ENCODE assay signal across 11 mouse cellular contexts in the genomic region with DNA sequence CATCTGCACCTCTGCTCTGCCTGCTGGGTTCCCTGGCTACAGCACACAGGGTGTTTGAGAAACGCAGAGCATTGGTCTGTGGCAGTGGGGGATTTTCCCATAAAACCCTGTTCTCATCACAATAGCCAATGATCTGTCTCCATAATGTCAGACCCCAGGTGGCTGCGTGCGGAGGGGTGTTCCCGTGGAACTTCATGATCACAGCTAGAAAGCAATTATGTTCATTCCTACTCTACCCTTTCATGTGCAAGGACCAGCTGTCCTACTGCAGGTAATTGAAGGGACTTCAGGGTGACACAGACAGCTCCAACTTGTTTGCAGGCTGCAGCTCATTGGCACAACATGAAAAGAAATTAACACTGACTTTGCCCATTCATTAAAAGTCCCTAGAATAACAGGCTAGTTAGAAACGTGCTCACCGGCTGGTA. TPM values are rescaled to one million over a fixed set of nuclear protein-coding genes. Genes with fewer than 3 reads are reported as not detected.
DNase-seq lines count a peak whose midpoint lies in the region; ATAC-seq lines count a peak whose summit lies in the region.
"Had no signal": no experiment of that assay in that cellular context is flagged by ENCODE, and none has a peak within 500 bp of the region (broad histone marks: within the 10 kb centered on the region; RNA-seq: fewer than 3 reads in every experiment).

No protein-coding gene starts in this region.

- H3K27ac ChIP-seq in forebrain, embryonic 14.5 days (ENCODE audit: low read depth, low read length), result no peak overlapping the region

- H3K27me3 ChIP-seq in forebrain, embryonic 14.5 days (replicated peaks; ENCODE audit: control insufficient read depth, insufficient read depth, low read length), result no peaks in the 10 kb centered on the region
- H3K27me3 ChIP-seq: heart, embryonic 12.5 days had no signal

- no peaks in the 10 kb centered on the region for H3K36me3 ChIP-seq in forebrain, embryonic 14.5 days (ENCODE audit: control insufficient read depth, insufficient read depth, low read length)
- H3K36me3 ChIP-seq: heart, embryonic 12.5 days had no signal

- H3K4me1 ChIP-seq in forebrain, embryonic 14.5 days (ENCODE audit: control insufficient read depth, insufficient read depth, low read length), result peaks cover 7% of the 10 kb centered on the region

- peak; percentile 23 to 30 for DNase-seq in cerebellum, postnatal 10 days
- no peak for DNase-seq in cerebellum, postnatal 4 days (ENCODE audit: low spot score in 2 of 2)
- DNase-seq in A20 (ENCODE audit: low read depth, low spot score), result peak; percentile 78
- peak; percentile 70 for DNase-seq in forebrain, embryonic 14.5 days (ENCODE audit: low spot score)
- peak; percentile 26 for DNase-seq in mesoderm, embryonic 11.5 days (ENCODE audit: low read depth, low spot score)
- DNase-seq in testis, postnatal 10 days (ENCODE audit: low spot score), result no peak
- no peak for DNase-seq in Muller cell, postnatal 12 days (ENCODE audit: inconsistent ontology term)
- no peak for DNase-seq in gastrocnemius, postnatal 25 days
- DNase-seq: lung, adult 2 months had no signal

- H3K9me3 ChIP-seq in forebrain, embryonic 14.5 days (replicated peaks; ENCODE audit: control insufficient read depth, low read length), result no peaks in the 10 kb centered on the region
- H3K9me3 ChIP-seq: heart, embryonic 12.5 days had no signal

- 7% methylated on average over 6 of the region's 6 CpGs for WGBS in forebrain, embryonic 14.5 days

- no peak overlapping the region for H3K4me3 ChIP-seq in forebrain, embryonic 14.5 days (ENCODE audit: low read depth, low read length)
- H3K4me3 ChIP-seq: heart, embryonic 12.5 days had no signal

- H3K9ac ChIP-seq in forebrain, embryonic 14.5 days (ENCODE audit: low read length), result no peak overlapping the region
- H3K9ac ChIP-seq: heart, embryonic 12.5 days had no signal

- peak; percentile 79 for ATAC-seq in forebrain, embryonic 14.5 days

- peak overlapping the region; percentile 27; the same call in 1 of the 2 replicates for H3K4me2 ChIP-seq in forebrain, embryonic 14.5 days (ENCODE audit: low read length)
- H3K4me2 ChIP-seq: heart, embryonic 12.5 days had no signal

RNA-seq across cellular contexts. Expression of a gene that starts 3.6 kb away (rescaled TPM):
- 0.83 and 0.90 TPM in 2 replicates for polyA plus RNA-seq in forebrain, embryonic 14.5 days (2014; fragmentation: Nextera tagmentation; extraction: Ambion mirVana)
- total RNA-seq in gastrocnemius, postnatal 25 days (2021), result under 1 TPM in 1 of 2 experiments, not detected in 1; 0.59 TPM
- total RNA-seq: left cerebral cortex, postnatal 25 days had no signal

Comparison
In these comparisons a context has a peak if more than half of its experiments do, and no peak if none do; other contexts are left out.
1. DNase-seq: peak in cerebellum, postnatal 10 days (2 of 2), A20 (single experiment), forebrain, embryonic 14.5 days (single experiment) and mesoderm, embryonic 11.5 days (single experiment); none in cerebellum, postnatal 4 days (0 of 2), testis, postnatal 10 days (single experiment), Muller cell, postnatal 12 days (single experiment) and gastrocnemius, postnatal 25 days (single experiment).